8 mouse cellular contexts compared by ENCODE assay signal in the genomic region with DNA sequence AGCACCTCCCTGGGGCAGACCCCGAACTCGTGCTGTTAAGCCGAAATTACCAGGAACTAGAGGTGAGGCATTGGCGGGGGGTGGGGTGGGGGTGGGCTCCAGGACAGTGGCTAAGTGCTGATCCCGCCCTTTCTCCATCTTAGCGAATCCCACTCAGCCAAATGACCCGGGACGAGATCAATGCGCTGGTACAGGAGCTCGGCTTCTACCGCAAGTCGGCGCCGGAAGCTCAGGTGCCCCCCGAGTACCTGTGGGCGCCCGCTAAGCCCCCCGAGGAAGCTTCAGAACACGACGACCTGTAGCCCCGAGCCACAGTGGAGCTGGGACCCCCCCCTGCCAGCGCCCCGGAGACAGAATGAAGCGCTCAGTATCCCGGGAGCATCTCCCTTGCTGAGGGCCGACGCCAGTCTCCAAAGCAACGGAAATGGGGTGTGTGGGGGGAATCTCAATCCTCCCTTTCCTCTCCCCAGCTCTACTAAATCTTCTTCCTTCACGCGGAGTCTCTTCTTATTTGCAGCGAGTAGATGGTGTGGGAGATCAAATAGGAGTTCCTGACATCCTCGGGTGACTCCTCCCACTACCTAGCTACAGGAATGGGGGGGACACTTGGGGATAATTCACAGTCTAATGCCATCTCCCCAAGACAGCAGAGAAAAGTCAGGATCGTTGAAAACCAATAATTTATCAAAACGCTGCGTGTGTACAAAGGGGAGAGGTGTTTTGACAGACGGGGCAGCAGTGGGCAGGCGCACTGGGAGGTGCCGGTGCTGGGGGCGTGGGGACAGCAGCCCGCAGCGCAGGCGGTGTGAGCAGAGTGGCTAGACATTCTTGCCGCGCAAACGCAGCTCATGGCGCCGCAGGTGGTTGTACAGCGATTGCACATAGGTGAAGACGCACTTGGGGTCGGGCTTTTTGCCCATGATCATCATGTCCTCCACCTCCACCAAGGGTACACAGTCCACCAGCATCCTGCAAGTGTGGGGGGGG. TPM values are rescaled to one million over a fixed set of nuclear protein-coding genes. Genes with fewer than 3 reads are reported as not detected.
DNase-seq lines count a peak whose midpoint lies in the region; ATAC-seq and TF ChIP-seq lines count a peak whose summit lies in the region.

No protein-coding gene starts in this region.

- H3K36me3 ChIP-seq in forebrain, embryonic 15.5 days, result no peaks in the 10 kb centered on the region; the same call in 1 of the 2 replicates
- H3K36me3 ChIP-seq in intestine, postnatal 0 days (ENCODE audit: control insufficient read depth, insufficient read depth), result peaks cover 21% of the 10 kb centered on the region
- peaks cover 10% of the 10 kb centered on the region; the same call in 1 of the 2 replicates for H3K36me3 ChIP-seq in stomach, embryonic 16.5 days (ENCODE audit: control insufficient read depth, insufficient read depth, low read length)

- H3K4me2 ChIP-seq in forebrain, embryonic 15.5 days (replicated peaks), result peak overlapping the region; percentile 76
- H3K4me2 ChIP-seq in intestine, postnatal 0 days (replicated peaks; ENCODE audit: low read depth), result peak overlapping the region; percentile 78
- H3K4me2 ChIP-seq in stomach, embryonic 16.5 days (ENCODE audit: low read depth, low read length), result peak overlapping the region; percentile 66

- TF ChIP-seq POLR2A in bone marrow, adult 2 months (IDR thresholded peaks at IDR 0.05; ENCODE audit: borderline replicate concordance, control insufficient read depth, low read depth, low read length), result peak; percentile 16; the same call in 1 of the 2 replicates

- H3K27ac ChIP-seq in bone marrow, adult 2 months (ENCODE audit: control insufficient read depth, insufficient read depth, low read depth, low read length, poor library complexity), result no peak overlapping the region
- H3K27ac ChIP-seq in forebrain, embryonic 15.5 days (replicated peaks), result no peak overlapping the region
- H3K27ac ChIP-seq in intestine, postnatal 0 days (ENCODE audit: low read depth, low read length), result no peak overlapping the region
- peak overlapping the region; percentile 16; the same call in 1 of the 2 replicates for H3K27ac ChIP-seq in stomach, embryonic 16.5 days (ENCODE audit: low read length)

- 2% methylated on average over 50 of the region's 50 CpGs for WGBS in bone marrow, adult 2 months
- WGBS in forebrain, embryonic 15.5 days, result 1% methylated on average over 50 of the region's 50 CpGs
- 3% methylated on average over 50 of the region's 50 CpGs for WGBS in intestine, postnatal 0 days
- 2% methylated on average over 50 of the region's 50 CpGs for whole genome bisulfite sequencing in stomach, embryonic 16.5 days

- DNase-seq in cerebellum, adult 11-12 months, result peak; percentile 76
- no peak for DNase-seq in cerebellum, adult 11 months
- DNase-seq in lung, postnatal 4 days, result peak; percentile 53 to 62
- DNase-seq in adipocyte (ENCODE audit: low spot score), result no peak

- no peak for TF ChIP-seq CTCF in bone marrow, adult 2 months (IDR thresholded peaks at IDR 0.05; ENCODE audit: control insufficient read depth, insufficient read depth, low read length)
- TF ChIP-seq CTCF in intestine, postnatal 0 days (IDR thresholded peaks at IDR 0.05; ENCODE audit: low read depth), result peak; percentile 31; the same call in 1 of the 2 replicates

- no peak overlapping the region for H3K4me3 ChIP-seq in bone marrow, adult 2 months (replicated peaks; ENCODE audit: control insufficient read depth, low read depth, low read length)
- H3K4me3 ChIP-seq in forebrain, embryonic 15.5 days, result peak overlapping the region; percentile 42
- H3K4me3 ChIP-seq in intestine, postnatal 0 days (ENCODE audit: low read depth, low read length), result peak overlapping the region; percentile 29
- H3K4me3 ChIP-seq in stomach, embryonic 16.5 days (replicated peaks; ENCODE audit: low read length), result peak overlapping the region; percentile 34

- H3K27me3 ChIP-seq in forebrain, embryonic 15.5 days, result peaks cover 21% of the 10 kb centered on the region; the same call in 1 of the 2 replicates
- H3K27me3 ChIP-seq in intestine, postnatal 0 days (replicated peaks; ENCODE audit: control insufficient read depth, insufficient read depth, low read length), result no peaks in the 10 kb centered on the region
- no peaks in the 10 kb centered on the region for H3K27me3 ChIP-seq in stomach, embryonic 16.5 days (ENCODE audit: control insufficient read depth, insufficient read depth, low read length)

- H3K4me1 ChIP-seq in bone marrow, adult 2 months (ENCODE audit: control insufficient read depth, insufficient read depth, low read length), result no peaks in the 10 kb centered on the region
- peaks cover 29% of the 10 kb centered on the region for H3K4me1 ChIP-seq in forebrain, embryonic 15.5 days
- H3K4me1 ChIP-seq in intestine, postnatal 0 days (replicated peaks; ENCODE audit: control insufficient read depth, insufficient read depth, low read length), result peaks cover 10% of the 10 kb centered on the region; the same call in 1 of the 2 replicates
- H3K4me1 ChIP-seq in stomach, embryonic 16.5 days (ENCODE audit: control insufficient read depth, insufficient read depth, low read length), result peaks cover 20% of the 10 kb centered on the region

- no peaks in the 10 kb centered on the region for H3K9me3 ChIP-seq in forebrain, embryonic 15.5 days
- no peaks in the 10 kb centered on the region for H3K9me3 ChIP-seq in intestine, postnatal 0 days (ENCODE audit: control insufficient read depth)
- no peaks in the 10 kb centered on the region for H3K9me3 ChIP-seq in stomach, embryonic 16.5 days (replicated peaks; ENCODE audit: control insufficient read depth, low read length)

- peak overlapping the region; percentile 39 for H3K9ac ChIP-seq in forebrain, embryonic 15.5 days (replicated peaks)
- no peak overlapping the region for H3K9ac ChIP-seq in intestine, postnatal 0 days (ENCODE audit: low read depth, low read length)
- peak overlapping the region; percentile 51 for H3K9ac ChIP-seq in stomach, embryonic 16.5 days (ENCODE audit: low read length)

- peak; percentile 26; the same call in 1 of the 2 replicates for ATAC-seq in forebrain, embryonic 15.5 days (replicated peaks)
- ATAC-seq in intestine, postnatal 0 days, result no peak
- no peak for ATAC-seq in stomach, embryonic 16.5 days (ENCODE audit: insufficient read depth, low FRiP score)

RNA-seq across cellular contexts. Expression of a gene that starts 2.7 kb away (rescaled TPM):
- polyA plus RNA-seq in bone marrow, adult 2 months (2011; ENCODE audit: insufficient read depth, insufficient read length, low replicate concordance, missing spikeins), result 8.0 and 23.9 TPM in 2 replicates
- polyA plus RNA-seq in forebrain, embryonic 15.5 days (2015; fragmentation: Nextera tagmentation; extraction: Ambion mirVana), result 41.6 and 44.2 TPM in 2 replicates
- 283 and 284 TPM in 2 replicates for polyA plus RNA-seq in intestine, postnatal 0 days (2015; fragmentation: Nextera tagmentation; extraction: Ambion mirVana)
- polyA plus RNA-seq in stomach, embryonic 16.5 days (2015; fragmentation: Nextera tagmentation; extraction: Ambion mirVana), result 169 and 176 TPM in 2 replicates

RNA-seq across cellular contexts. Expression of a gene that starts 12.5 kb away (rescaled TPM):
- 1.2 and 3.3 TPM in 2 replicates for polyA plus RNA-seq in bone marrow, adult 2 months (2011; ENCODE audit: insufficient read depth, insufficient read length, low replicate concordance, missing spikeins)
- 1.8 and 2.7 TPM in 2 replicates for polyA plus RNA-seq in forebrain, embryonic 15.5 days (2015; fragmentation: Nextera tagmentation; extraction: Ambion mirVana)
- 6.8 and 6.9 TPM in 2 replicates for polyA plus RNA-seq in intestine, postnatal 0 days (2015; fragmentation: Nextera tagmentation; extraction: Ambion mirVana)
- 3.4 and 3.5 TPM in 2 replicates for polyA plus RNA-seq in stomach, embryonic 16.5 days (2015; fragmentation: Nextera tagmentation; extraction: Ambion mirVana)

RNA-seq across cellular contexts. Expression of a gene that starts 23.3 kb away (rescaled TPM):
- polyA plus RNA-seq in bone marrow, adult 2 months (2011; ENCODE audit: insufficient read depth, insufficient read length, low replicate concordance, missing spikeins), result 28.9 and 54.7 TPM in 2 replicates
- 17.7 and 18.5 TPM in 2 replicates for polyA plus RNA-seq in forebrain, embryonic 15.5 days (2015; fragmentation: Nextera tagmentation; extraction: Ambion mirVana)
- 75.1 and 82.9 TPM in 2 replicates for polyA plus RNA-seq in intestine, postnatal 0 days (2015; fragmentation: Nextera tagmentation; extraction: Ambion mirVana)
- 122 and 128 TPM in 2 replicates for polyA plus RNA-seq in stomach, embryonic 16.5 days (2015; fragmentation: Nextera tagmentation; extraction: Ambion mirVana)

RNA-seq across cellular contexts. Expression of a gene that starts 29.1 kb away (rescaled TPM):
- polyA plus RNA-seq in bone marrow, adult 2 months (2011; ENCODE audit: insufficient read depth, insufficient read length, low replicate concordance, missing spikeins), result 0.38 TPM in 1 of 2 replicates, not detected in the other
- 0.39 and 0.72 TPM in 2 replicates for polyA plus RNA-seq in forebrain, embryonic 15.5 days (2015; fragmentation: Nextera tagmentation; extraction: Ambion mirVana)
- polyA plus RNA-seq in intestine, postnatal 0 days (2015; fragmentation: Nextera tagmentation; extraction: Ambion mirVana), result 0.17 and 0.30 TPM in 2 replicates
- polyA plus RNA-seq in stomach, embryonic 16.5 days (2015; fragmentation: Nextera tagmentation; extraction: Ambion mirVana), result 1.8 and 4.5 TPM in 2 replicates

Comparison
In these comparisons a context has a peak if more than half of its experiments do, and no peak if none do; other contexts are left out.
1. DNase-seq: peak in cerebellum, adult 11-12 months (single experiment) and lung, postnatal 4 days (2 of 2); none in cerebellum, adult 11 months (single experiment) and adipocyte (single experiment).
2. Peak in every context shown above with its lines, with median percentiles within 50 percentile points of each other: H3K4me2 ChIP-seq.